Mouse (Mus musculus) CH12.LX (cell line): Measurements from ENCODE around the gene Micu1.

Experiments used
- CHD2 ChIP-seq: IDR thresholded peaks from 2 replicates; pipeline ENCODE4 v1.6.1; 2011; ENCODE audit warnings: low read length, improper control_type of control experiment
- CTCF ChIP-seq, 2 experiments: IDR thresholded peaks in 1 of 2; conservative IDR thresholded peaks in 1 of 2; 2 replicates each; pipeline ENCODE4 v1.5.1; 2011 to 2012; ENCODE audit warnings: low read depth in 2 of 2, low read length in 2 of 2, improper control_type of control experiment in 1 of 2, inconsistent platforms in 1 of 2, mild to moderate bottlenecking in 1 of 2, moderate library complexity in 1 of 2
- EP300 ChIP-seq: IDR thresholded peaks from 2 replicates; pipeline ENCODE4 v1.6.1; 2011; ENCODE audit warnings: low read length, improper control_type of control experiment
- HCFC1 ChIP-seq: IDR thresholded peaks from 2 replicates; pipeline ENCODE4 v1.6.1; 2012; ENCODE audit warnings: low read depth, mild to moderate bottlenecking, inconsistent platforms, low read length, improper control_type of control experiment
- MAX ChIP-seq: IDR thresholded peaks from 2 replicates; pipeline ENCODE4 v1.6.1; 2011; ENCODE audit warnings: low read length, improper control_type of control experiment
- MYC ChIP-seq: IDR thresholded peaks from 2 replicates; pipeline ENCODE4 v1.6.1; 2011; ENCODE audit warnings: low read depth, mild to moderate bottlenecking, improper control_type of control experiment, low read length
- POLR2A ChIP-seq: IDR thresholded peaks from 2 replicates; pipeline ENCODE4 v1.6.1; 2011; ENCODE audit warnings: low read depth, mild to moderate bottlenecking, improper control_type of control experiment, low read length
- TCF12 ChIP-seq: IDR thresholded peaks from 2 replicates; pipeline ENCODE4 v1.6.1; 2014; ENCODE audit warnings: low read depth, mild to moderate bottlenecking, inconsistent platforms, low read length, improper control_type of control experiment
- USF1 ChIP-seq: IDR thresholded peaks from 2 replicates; pipeline ENCODE4 v1.6.1; 2014; ENCODE audit warnings: low read depth, mild to moderate bottlenecking, inconsistent platforms, low read length, improper control_type of control experiment
- ZC3H11A ChIP-seq: IDR thresholded peaks from 2 replicates; pipeline ENCODE4 v1.6.1; 2012; ENCODE audit warnings: low read depth, mild to moderate bottlenecking, inconsistent platforms, low read length, improper control_type of control experiment
- ZMIZ1 ChIP-seq: IDR thresholded peaks from 2 replicates; pipeline ENCODE4 v1.6.1; 2012; ENCODE audit warnings: low read depth, mild to moderate bottlenecking, inconsistent platforms, low read length, improper control_type of control experiment

DNA sequence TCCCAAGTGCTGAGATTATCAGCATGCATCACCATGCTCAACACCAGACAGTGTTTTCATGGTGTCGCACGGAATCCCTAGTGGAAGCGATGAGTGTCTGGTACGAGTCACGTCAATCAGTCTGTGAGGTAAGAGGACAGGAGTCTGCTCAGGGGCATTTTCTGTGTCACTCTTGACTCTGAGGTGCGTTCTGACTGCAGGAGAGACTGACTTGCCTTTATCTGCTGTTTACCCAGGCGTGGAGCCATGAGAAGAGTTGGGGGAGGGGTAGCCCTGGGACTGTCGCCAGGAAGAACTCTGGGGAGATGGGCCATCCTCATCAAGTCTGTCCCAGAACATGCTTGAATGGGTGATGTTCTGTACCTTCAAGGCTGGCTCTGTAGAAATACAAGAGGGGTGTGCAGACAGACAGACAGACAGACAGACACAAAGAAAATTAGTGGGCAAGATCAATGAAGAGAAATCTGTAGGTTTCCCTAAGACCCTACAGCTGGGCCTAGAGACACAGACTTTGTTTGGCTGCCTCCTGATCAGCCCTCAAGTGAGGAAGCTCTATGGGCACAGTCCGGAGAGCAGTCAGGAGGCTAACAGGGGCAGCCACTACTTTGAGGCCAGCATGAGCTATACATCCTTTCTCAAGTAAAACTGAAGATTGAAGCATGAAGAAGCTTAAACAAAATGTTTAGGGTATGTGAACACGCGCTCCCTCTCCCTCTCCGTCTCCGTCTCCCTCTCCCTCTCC is 97.2 kb downstream of the Micu1 start:
- TF ChIP-seq CTCF (conservative IDR thresholded peaks at IDR 0.05 in 1 of 2, IDR thresholded peaks at IDR 0.05 in 1 of 2; ENCODE audit: low read depth in 2 of 2, low read length in 2 of 2): no peak
- no peak for TF ChIP-seq USF1
- no peak for TF ChIP-seq MAX
- no peak for TF ChIP-seq ZMIZ1
- no peak for TF ChIP-seq ZC3H11A
- no peak for TF ChIP-seq CHD2
- TF ChIP-seq POLR2A: no peak
- no peak for TF ChIP-seq MYC
- no peak for TF ChIP-seq TCF12
- no peak for TF ChIP-seq HCFC1
- no peak for TF ChIP-seq EP300
